Mouse (Mus musculus) lung, embryonic 16.5 days (tissue): ENCODE measurements around the gene Nkain4. TPM values are rescaled to one million over a fixed set of nuclear protein-coding genes. Genes with fewer than 3 reads are reported as not detected.

Experiments used
- ATAC-seq: fragments of 200-750 bp; cut with Nextera tagmentation; 2 replicates; pipeline ENCODE4 v1.8.0; 2017; ENCODE audit warnings: low read depth, mild to moderate bottlenecking, moderate library complexity
- H3K27ac ChIP-seq: fragments of 300-500 bp; sonication (generic); 2 replicates; pipeline ENCODE4 v1.5.1; 2014; ENCODE audit warnings: mild to moderate bottlenecking, control low read depth, low read length
- H3K27me3 ChIP-seq: fragments of 300-500 bp; sonication (generic); 2 replicates; pipeline ENCODE4 v1.6.1; 2014; ENCODE audit warnings: low read depth, low read length, mixed read lengths; ENCODE audit not compliant: control insufficient read depth, insufficient read depth
- H3K36me3 ChIP-seq: fragments of 300-500 bp; sonication (generic); 2 replicates; pipeline ENCODE4 v1.6.1; 2014; ENCODE audit warnings: low read length; ENCODE audit not compliant: control insufficient read depth, insufficient read depth
- H3K4me1 ChIP-seq: fragments of 300-500 bp; sonication (generic); replicated peaks from 2 replicates; pipeline ENCODE4 v1.6.1; 2014; ENCODE audit warnings: low read length, mixed read lengths; ENCODE audit not compliant: control insufficient read depth, insufficient read depth
- H3K4me2 ChIP-seq: fragments of 300-500 bp; sonication (generic); 2 replicates; pipeline ENCODE4 v1.6.1; 2014; ENCODE audit warnings: low read depth, low read length, control low read depth
- H3K4me3 ChIP-seq: fragments of 300-500 bp; sonication (generic); 2 replicates; pipeline ENCODE4 v1.5.1; 2014; ENCODE audit warnings: mild to moderate bottlenecking, low read length, control low read depth
- H3K9ac ChIP-seq: fragments of 300-500 bp; sonication (generic); 2 replicates; pipeline ENCODE4 v1.6.1; 2014; ENCODE audit warnings: low read length, control low read depth
- H3K9me3 ChIP-seq: fragments of 300-500 bp; sonication (generic); 2 replicates; pipeline ENCODE4 v1.6.1; 2016; ENCODE audit warnings: low read length; ENCODE audit not compliant: control insufficient read depth
- WGBS: fragments of 180-500 bp; shearing (Covaris S2); extraction: QIAGEN DNeasy Blood & Tissue Kit; methylation state at CpG from one replicate; pipeline ENCODE4 v1.1.7; 2014; 5-methylcytosine and 5-hydroxymethylcytosine counted together
- polyA plus RNA-seq: library from polyadenylated mRNA; unstranded; fragments of >200 nt; fragmentation: Nextera tagmentation; extraction: Ambion mirVana; gene quantifications from 2 replicates; pipeline ENCODE4 v1.2.1, GENCODE M21; 2015

Nkain4 gene
- 98.4 and 106 TPM in 2 replicates for polyA plus RNA-seq

GRCm38 (mm10) chr2:180954061-180955047 is at the start of gene Nkain4:
TSS of gene Nkain4 (minus strand) at chr2:180954699.
- H3K4me3 ChIP-seq, result peak within 1 kb of the TSS; percentile 62
- 1% methylated on average over 52 of the region's 52 CpGs for WGBS
- no peaks in the 10 kb centered on the region for H3K36me3 ChIP-seq
- H3K4me2 ChIP-seq, result peak within 1 kb of the TSS; percentile 66
- peak within 1 kb of the TSS; percentile 84 for H3K27ac ChIP-seq
- H3K9ac ChIP-seq, result peak within 1 kb of the TSS; percentile 70
- H3K9me3 ChIP-seq, result no peaks in the 10 kb centered on the region
- H3K4me1 ChIP-seq, result peaks cover 11% of the 10 kb centered on the region
- peak; percentile 96 for ATAC-seq
- H3K27me3 ChIP-seq, result peaks cover 14% of the 10 kb centered on the region

GRCm38 (mm10) chr2:180996905-180997304 is 42.4 kb upstream of the Nkain4 start:
- Histone ChIP-seq H3K4me1 (no peaks in the 10 kb centered on the region), H3K4me2 (no peak overlapping the region), H3K4me3 (no peak overlapping the region), H3K9ac (no peak overlapping the region), H3K9me3 (no peaks in the 10 kb centered on the region), H3K27me3 (no peaks in the 10 kb centered on the region), H3K27ac (no peak overlapping the region), H3K36me3 (no peaks in the 10 kb centered on the region)
- ATAC-seq, result 0 out of 2 replicates have a peak, but pooled peaks have one; percentile 1
- WGBS, result 62% methylated on average over 3 of the region's 3 CpGs

- no peaks in the 10 kb centered on the region for H3K27me3 ChIP-seq
- H3K27ac ChIP-seq, result no peak overlapping the region
- H3K4me1 ChIP-seq, result no peaks in the 10 kb centered on the region
- no peak overlapping the region for H3K4me3 ChIP-seq
- H3K36me3 ChIP-seq, result no peaks in the 10 kb centered on the region
- no peak overlapping the region for H3K4me2 ChIP-seq
- H3K9ac ChIP-seq, result no peak overlapping the region
- ATAC-seq, result peak; percentile 61
- 4% methylated on average over 5 of the region's 5 CpGs for WGBS
- no peaks in the 10 kb centered on the region for H3K9me3 ChIP-seq
Measured at GRCm38 (mm10) chr2:180996436-180996835, 41.9 kb upstream of the Nkain4 start.

- H3K4me1 ChIP-seq, result no peaks in the 10 kb centered on the region
- H3K4me3 ChIP-seq, result no peak overlapping the region
- no peaks in the 10 kb centered on the region for H3K9me3 ChIP-seq
- no peak overlapping the region for H3K9ac ChIP-seq
- no peak overlapping the region for H3K27ac ChIP-seq
- ATAC-seq, result no peak
- H3K4me2 ChIP-seq, result no peak overlapping the region
- no peaks in the 10 kb centered on the region for H3K27me3 ChIP-seq
- no peaks in the 10 kb centered on the region for H3K36me3 ChIP-seq
- WGBS, result 61% methylated on average over 4 of the region's 4 CpGs
Measured at GRCm38 (mm10) chr2:180995457-180995856, 41.0 kb upstream of the Nkain4 start.

GRCm38 (mm10) chr2:180994360-180994759 is 39.9 kb upstream of the Nkain4 start:
- H3K27me3 ChIP-seq, result no peaks in the 10 kb centered on the region
- no peak overlapping the region for H3K27ac ChIP-seq
- no peaks in the 10 kb centered on the region for H3K9me3 ChIP-seq
- H3K9ac ChIP-seq, result no peak overlapping the region
- 69% methylated on average over 2 of the region's 2 CpGs for WGBS
- no peak overlapping the region for H3K4me3 ChIP-seq
- no peaks in the 10 kb centered on the region for H3K36me3 ChIP-seq
- H3K4me2 ChIP-seq, result no peak overlapping the region
- ATAC-seq, result no peak
- H3K4me1 ChIP-seq, result no peaks in the 10 kb centered on the region

GRCm38 (mm10) chr2:180990347-180990746 is 35.8 kb upstream of the Nkain4 start:
- Histone ChIP-seq H3K36me3 (no peaks in the 10 kb centered on the region), H3K27ac (no peak overlapping the region), H3K4me3 (no peak overlapping the region), H3K27me3 (no peaks in the 10 kb centered on the region), H3K4me1 (no peaks in the 10 kb centered on the region), H3K9me3 (no peaks in the 10 kb centered on the region), H3K4me2 (no peak overlapping the region), H3K9ac (no peak overlapping the region)
- 70% methylated on average over 4 of the region's 4 CpGs for WGBS
- ATAC-seq, result no peak

GRCm38 (mm10) chr2:180988948-180989347 is 34.4 kb upstream of the Nkain4 start:
- Histone ChIP-seq H3K9me3 (no peaks in the 10 kb centered on the region), H3K4me2 (no peak overlapping the region), H3K27me3 (no peaks in the 10 kb centered on the region), H3K9ac (no peak overlapping the region), H3K4me1 (no peaks in the 10 kb centered on the region), H3K4me3 (no peak overlapping the region), H3K36me3 (no peaks in the 10 kb centered on the region), H3K27ac (no peak overlapping the region)
- ATAC-seq, result no peak
- WGBS, result 67% methylated on average over 1 of the region's 1 CpGs

- H3K4me3 ChIP-seq, result no peak overlapping the region
- no peaks in the 10 kb centered on the region for H3K4me1 ChIP-seq
- H3K36me3 ChIP-seq, result 0 out of 2 replicates have a peak, but pooled peaks cover 1% of the 10 kb centered on the region
- H3K27ac ChIP-seq, result no peak overlapping the region
- H3K9me3 ChIP-seq, result no peaks in the 10 kb centered on the region
- no peak overlapping the region for H3K4me2 ChIP-seq
- ATAC-seq, result no peak
- H3K27me3 ChIP-seq, result no peaks in the 10 kb centered on the region
- 59% methylated on average over 3 of the region's 3 CpGs for whole genome bisulfite sequencing
- no peak overlapping the region for H3K9ac ChIP-seq
Measured at GRCm38 (mm10) chr2:180988347-180988913, 33.9 kb upstream of the Nkain4 start.

GRCm38 (mm10) chr2:180987432-180988030 is 33.0 kb upstream of the Nkain4 start:
- ATAC-seq, result no peak
- WGBS, result 46% methylated on average over 5 of the region's 5 CpGs

More at GRCm38 (mm10) chr2:180987432-180988030, 33.0 kb upstream of the Nkain4 start:
- Histone ChIP-seq H3K9me3 (no peaks in the 10 kb centered on the region), H3K36me3 (peaks cover 3% of the 10 kb centered on the region; the same call in 1 of the 2 replicates), H3K27ac (no peak overlapping the region), H3K4me2 (no peak overlapping the region), H3K27me3 (no peaks in the 10 kb centered on the region), H3K4me1 (no peaks in the 10 kb centered on the region), H3K9ac (no peak overlapping the region), H3K4me3 (no peak overlapping the region)
